Mouse (Mus musculus) left cerebral cortex, adult 18-20 months (tissue): Measurements from ENCODE around the gene Abcc8. TPM values are rescaled to one million over a fixed set of nuclear protein-coding genes. Genes with fewer than 3 reads are reported as not detected.

Experiments
- DNase-seq, 2 experiments: peaks; one replicate each; pipeline ENCODE4 v3.0.0; 2021 to 2022; ENCODE audit warnings: low spot score in 2 of 2, mixed read lengths in 1 of 2
- total RNA-seq, 2 experiments: library from RNA; stranded (reverse); gene quantifications; 2 replicates each; pipeline ENCODE4 v1.2.3; 2021

The Abcc8 gene
- total RNA-seq, 2 experiments from 2014 or later: 34.8 to 39.2 TPM

GRCm38 (mm10) chr7:46060688-46061087 lies 119.1 kb downstream of the Abcc8 start:
- DNase-seq: no peak

- DNase-seq: no peak
These were observed 121.0 kb downstream of the Abcc8 start for GRCm38 (mm10) chr7:46058882-46059281.

Other genes starting within 250 kb of the Abcc8 start
- gene Abcc6, start 149.7 kb downstream of the Abcc8 start, total RNA-seq: 1 to 10 TPM; 1.4 to 2.5 TPM
- 100 to 1,000 TPM; 105 to 106 TPM for gene Nomo1, start 146.3 kb downstream of the Abcc8 start, total RNA-seq
- 10 to 100 TPM; 38.7 to 43.1 TPM for gene Kcnj11, start 79.3 kb downstream of the Abcc8 start, total RNA-seq
- gene Ush1c, start 58.5 kb upstream of the Abcc8 start, total RNA-seq: under 1 TPM in 1 of 2 experiments, not detected in 1; 0.28 TPM
- gene Otog, start 61.0 kb upstream of the Abcc8 start, total RNA-seq: under 1 TPM in 1 of 2 experiments, not detected in 1; 0.07 TPM
- gene Myod1, start 196.4 kb upstream of the Abcc8 start, total RNA-seq: not detected
- 100 to 1,000 TPM; 132 to 153 TPM for gene Kcnc1, start 216.5 kb upstream of the Abcc8 start, total RNA-seq